Mouse (Mus musculus): ENCODE measurements around the gene Lyz2. TPM values are rescaled to one million over a fixed set of nuclear protein-coding genes. Genes with fewer than 3 reads are reported as not detected.
"Not testable (repeated sequence)": the region's sequence is repeated elsewhere in the genome, so short reads cannot be mapped to it uniquely, and the experiment has no call there.

The Lyz2 gene
- polyA plus RNA-seq, 1 experiment from 2014 or later: 31.6 TPM

DNA sequence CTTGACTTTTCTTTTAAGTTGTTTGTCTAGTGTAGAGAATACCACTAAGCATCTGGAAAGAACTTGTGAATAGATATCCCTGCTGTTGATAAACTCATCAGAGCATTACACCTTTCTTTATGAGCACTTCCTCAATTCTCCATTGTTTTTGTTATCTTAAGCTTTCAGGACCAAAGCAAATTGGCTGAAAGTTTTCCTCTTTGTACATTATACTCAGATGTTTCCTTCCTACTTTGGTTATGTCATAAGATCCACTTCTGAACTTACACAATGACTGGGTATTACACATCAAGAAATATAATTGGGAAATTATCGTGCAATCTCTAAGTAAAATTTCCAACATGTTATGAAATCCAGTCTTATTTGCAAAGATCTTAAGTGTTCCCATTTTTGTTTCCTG is 19.6 kb upstream of the Lyz2 start:
- H3K27me3 ChIP-seq (ENCODE audit: control insufficient read depth, insufficient read depth, low read length): no peaks in the 10 kb centered on the region
- WGBS: 92% methylated on average over 1 of the region's 1 CpGs
- no peak overlapping the region for H3K4me3 ChIP-seq (replicated peaks; ENCODE audit: low read depth, low read length)
- H3K9ac ChIP-seq (replicated peaks; ENCODE audit: low read length): no peak overlapping the region
- no peaks in the 10 kb centered on the region for H3K36me3 ChIP-seq (ENCODE audit: control insufficient read depth, insufficient read depth, low read length)
- H3K27ac ChIP-seq (replicated peaks; ENCODE audit: low read depth, low read length): no peak overlapping the region
- H3K4me1 ChIP-seq (ENCODE audit: control insufficient read depth, insufficient read depth, low read length): no peaks in the 10 kb centered on the region
- DNase-seq (no peak), ATAC-seq (ENCODE audit: low FRiP score, low TSS enrichment) (no peak)
- no peaks in the 10 kb centered on the region for H3K9me3 ChIP-seq (ENCODE audit: control insufficient read depth, low read length)
- no peak overlapping the region for H3K4me2 ChIP-seq (ENCODE audit: low read length)

DNA sequence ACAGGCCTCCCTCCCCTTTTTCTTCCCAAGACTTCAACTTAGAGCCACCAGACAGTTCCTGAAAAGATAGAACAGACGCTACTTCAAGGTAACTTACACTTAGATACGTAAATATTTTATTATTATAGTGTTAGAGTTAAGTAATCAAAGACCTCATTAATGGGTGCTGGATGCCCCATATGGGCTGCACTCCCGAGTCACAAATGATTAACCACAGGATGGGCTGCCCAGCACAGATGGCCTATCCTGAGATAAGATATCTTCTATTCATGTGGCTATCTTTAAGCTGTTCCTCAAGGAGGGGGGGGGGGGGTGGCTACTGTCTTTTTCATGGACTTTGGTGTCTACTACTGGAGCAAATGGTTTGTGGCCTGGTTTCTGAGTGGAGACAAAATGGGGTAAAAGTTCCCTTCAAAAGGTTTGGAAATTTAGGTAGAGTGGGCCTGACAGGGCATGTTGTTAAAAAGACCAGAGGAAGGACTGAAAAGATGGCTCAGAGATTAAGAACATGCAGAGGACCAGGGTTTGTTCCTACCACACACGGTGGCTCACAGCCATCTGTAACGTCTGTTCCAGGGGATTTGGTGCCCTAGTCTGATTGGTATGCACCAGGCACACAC is 17.9 kb upstream of the Lyz2 start:
- WGBS: 86% methylated on average over 5 of the region's 5 CpGs
- Histone ChIP-seq H3K9me3 (ENCODE audit: control insufficient read depth, low read length) (no peaks in the 10 kb centered on the region), H3K4me2 (ENCODE audit: low read length) (no peak overlapping the region), H3K4me3 (replicated peaks; ENCODE audit: low read depth, low read length) (no peak overlapping the region), H3K27me3 (ENCODE audit: control insufficient read depth, insufficient read depth, low read length) (no peaks in the 10 kb centered on the region), H3K9ac (replicated peaks; ENCODE audit: low read length) (no peak overlapping the region), H3K36me3 (ENCODE audit: control insufficient read depth, insufficient read depth, low read length) (no peaks in the 10 kb centered on the region), H3K27ac (replicated peaks; ENCODE audit: low read depth, low read length) (no peak overlapping the region), H3K4me1 (ENCODE audit: control insufficient read depth, insufficient read depth, low read length) (no peaks in the 10 kb centered on the region)
- ATAC-seq (ENCODE audit: low FRiP score, low TSS enrichment): no peak
- DNase-seq: no peak

DNA sequence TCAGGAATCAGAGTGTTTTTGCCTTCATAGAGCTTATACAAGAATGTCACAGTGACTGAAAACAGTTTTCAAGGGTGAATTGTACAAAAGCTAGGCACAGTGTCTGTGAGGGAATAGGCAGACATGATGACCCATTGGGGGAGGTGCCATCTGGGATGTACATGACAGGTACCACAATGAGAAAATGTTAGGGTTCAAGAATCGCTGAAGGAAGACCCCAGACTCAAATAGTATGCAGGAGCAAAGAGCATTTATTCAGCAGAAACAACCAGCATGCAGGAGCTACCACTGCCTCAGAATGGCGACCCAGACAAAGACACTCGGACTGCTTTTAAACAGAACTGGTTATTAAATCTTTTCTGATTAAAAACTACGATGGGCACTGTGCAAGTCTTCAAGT is 17.0 kb upstream of the Lyz2 start:
- Histone ChIP-seq H3K27ac (replicated peaks; ENCODE audit: low read depth, low read length) (no peak overlapping the region), H3K9ac (replicated peaks; ENCODE audit: low read length) (no peak overlapping the region), H3K27me3 (ENCODE audit: control insufficient read depth, insufficient read depth, low read length) (no peaks in the 10 kb centered on the region), H3K9me3 (ENCODE audit: control insufficient read depth, low read length) (no peaks in the 10 kb centered on the region), H3K4me3 (replicated peaks; ENCODE audit: low read depth, low read length) (no peak overlapping the region), H3K36me3 (ENCODE audit: control insufficient read depth, insufficient read depth, low read length) (no peaks in the 10 kb centered on the region), H3K4me2 (ENCODE audit: low read length) (no peak overlapping the region), H3K4me1 (ENCODE audit: control insufficient read depth, insufficient read depth, low read length) (no peaks in the 10 kb centered on the region)
- 91% methylated on average over 4 of the region's 4 CpGs for WGBS
- ATAC-seq (ENCODE audit: low FRiP score, low TSS enrichment) (no peak), DNase-seq (no peak)

DNA sequence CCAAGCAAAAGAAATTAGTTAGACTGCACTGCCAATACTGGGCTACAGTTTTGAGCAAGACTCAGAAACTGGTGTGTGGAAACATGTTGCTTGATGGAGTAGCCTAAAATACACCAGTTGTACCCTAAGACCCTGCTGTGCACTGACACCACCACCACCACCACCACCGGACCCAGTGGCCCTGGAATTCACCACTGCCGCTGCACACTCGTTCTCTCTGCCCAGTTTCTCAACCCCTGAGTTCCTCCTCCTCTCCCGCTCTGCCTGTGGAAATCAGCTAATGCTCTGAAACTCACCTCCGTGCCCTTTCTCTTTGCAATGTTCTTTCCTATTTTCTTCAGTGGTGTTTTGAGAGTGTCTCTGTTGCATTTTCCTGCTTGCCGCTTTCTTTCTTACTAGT is 16.2 kb upstream of the Lyz2 start:
- DNase-seq (no peak), ATAC-seq (ENCODE audit: low FRiP score, low TSS enrichment) (no peak)
- H3K4me2 ChIP-seq (ENCODE audit: low read length): no peak overlapping the region
- H3K27me3 ChIP-seq (ENCODE audit: control insufficient read depth, insufficient read depth, low read length): no peaks in the 10 kb centered on the region
- no peaks in the 10 kb centered on the region for H3K36me3 ChIP-seq (ENCODE audit: control insufficient read depth, insufficient read depth, low read length)
- no peak overlapping the region for H3K4me3 ChIP-seq (replicated peaks; ENCODE audit: low read depth, low read length)
- no peak overlapping the region for H3K27ac ChIP-seq (replicated peaks; ENCODE audit: low read depth, low read length)
- no peaks in the 10 kb centered on the region for H3K9me3 ChIP-seq (ENCODE audit: control insufficient read depth, low read length)
- no peaks in the 10 kb centered on the region for H3K4me1 ChIP-seq (ENCODE audit: control insufficient read depth, insufficient read depth, low read length)
- 90% methylated on average over 6 of the region's 6 CpGs for WGBS
- H3K9ac ChIP-seq (replicated peaks; ENCODE audit: low read length): no peak overlapping the region

DNA sequence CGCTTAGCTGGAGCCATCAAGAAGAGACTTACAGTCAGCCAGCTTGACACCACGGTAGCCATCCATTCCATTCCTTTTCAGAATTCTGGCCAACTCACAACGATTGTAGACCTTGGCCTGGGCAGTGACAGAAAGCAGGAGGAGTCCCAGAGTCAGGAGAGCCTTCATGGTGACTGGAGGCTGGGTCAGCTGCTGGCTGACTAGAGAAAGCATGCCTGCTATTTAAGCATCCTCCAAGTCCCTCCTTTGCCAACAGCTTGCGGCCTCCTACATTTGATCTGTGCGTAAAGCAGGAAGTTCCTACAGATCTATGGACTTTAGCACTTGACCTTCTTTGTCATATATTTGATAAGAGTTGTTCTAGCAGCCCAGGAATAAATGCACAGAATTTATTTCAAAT is 10.6 kb upstream of the Lyz2 start, which contains the start of gene Lyz1:
Lyz1 (minus strand) TSS at position 198 of the 400 bp plus-strand sequence.
- no peak within 1 kb of the TSS for H3K27ac ChIP-seq (replicated peaks; ENCODE audit: low read depth, low read length)
- H3K4me3 ChIP-seq (replicated peaks; ENCODE audit: low read depth, low read length): no peak within 1 kb of the TSS
- DNase-seq (no peak), ATAC-seq (ENCODE audit: low FRiP score, low TSS enrichment) (no peak)
- no peaks in the 10 kb centered on the region for H3K9me3 ChIP-seq (ENCODE audit: control insufficient read depth, low read length)
- H3K4me2 ChIP-seq (ENCODE audit: low read length): no peak within 1 kb of the TSS
- 71% methylated on average over 5 of the region's 5 CpGs for WGBS
- H3K4me1 ChIP-seq (ENCODE audit: control insufficient read depth, insufficient read depth, low read length): no peaks in the 10 kb centered on the region
- H3K36me3 ChIP-seq (ENCODE audit: control insufficient read depth, insufficient read depth, low read length): no peaks in the 10 kb centered on the region
- H3K27me3 ChIP-seq (ENCODE audit: control insufficient read depth, insufficient read depth, low read length): no peaks in the 10 kb centered on the region
- H3K9ac ChIP-seq (replicated peaks; ENCODE audit: low read length): no peak within 1 kb of the TSS

DNA sequence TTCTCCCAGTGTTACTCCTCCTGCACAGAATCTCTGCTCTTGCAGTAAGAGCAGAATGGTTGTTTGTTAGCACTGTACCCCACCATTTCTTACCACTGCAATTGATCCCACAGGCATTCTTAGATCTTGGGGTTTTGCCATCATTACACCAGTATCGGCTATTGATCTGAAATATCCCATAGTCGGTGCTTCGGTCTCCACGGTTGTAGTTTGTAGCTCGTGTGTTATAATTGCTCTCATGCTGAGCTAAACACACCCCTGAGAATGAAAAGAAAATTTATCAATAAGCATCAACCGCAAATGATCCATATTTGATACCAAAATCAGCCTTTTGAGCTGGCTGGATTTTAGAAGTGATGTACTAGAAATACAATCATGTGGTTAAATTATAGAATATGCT is 8.8 kb upstream of the Lyz2 start:
- H3K36me3 ChIP-seq (ENCODE audit: control insufficient read depth, insufficient read depth, low read length); H3K9ac ChIP-seq (replicated peaks; ENCODE audit: low read length); H3K4me1 ChIP-seq (ENCODE audit: control insufficient read depth, insufficient read depth, low read length); H3K9me3 ChIP-seq (ENCODE audit: control insufficient read depth, low read length); H3K4me2 ChIP-seq (ENCODE audit: low read length); ATAC-seq (ENCODE audit: low FRiP score, low TSS enrichment); H3K27me3 ChIP-seq (ENCODE audit: control insufficient read depth, insufficient read depth, low read length); DNase-seq; H3K4me3 ChIP-seq (replicated peaks; ENCODE audit: low read depth, low read length); H3K27ac ChIP-seq (replicated peaks; ENCODE audit: low read depth, low read length): not testable (repeated sequence)
- WGBS: 91% methylated on average over 6 of the region's 6 CpGs

DNA sequence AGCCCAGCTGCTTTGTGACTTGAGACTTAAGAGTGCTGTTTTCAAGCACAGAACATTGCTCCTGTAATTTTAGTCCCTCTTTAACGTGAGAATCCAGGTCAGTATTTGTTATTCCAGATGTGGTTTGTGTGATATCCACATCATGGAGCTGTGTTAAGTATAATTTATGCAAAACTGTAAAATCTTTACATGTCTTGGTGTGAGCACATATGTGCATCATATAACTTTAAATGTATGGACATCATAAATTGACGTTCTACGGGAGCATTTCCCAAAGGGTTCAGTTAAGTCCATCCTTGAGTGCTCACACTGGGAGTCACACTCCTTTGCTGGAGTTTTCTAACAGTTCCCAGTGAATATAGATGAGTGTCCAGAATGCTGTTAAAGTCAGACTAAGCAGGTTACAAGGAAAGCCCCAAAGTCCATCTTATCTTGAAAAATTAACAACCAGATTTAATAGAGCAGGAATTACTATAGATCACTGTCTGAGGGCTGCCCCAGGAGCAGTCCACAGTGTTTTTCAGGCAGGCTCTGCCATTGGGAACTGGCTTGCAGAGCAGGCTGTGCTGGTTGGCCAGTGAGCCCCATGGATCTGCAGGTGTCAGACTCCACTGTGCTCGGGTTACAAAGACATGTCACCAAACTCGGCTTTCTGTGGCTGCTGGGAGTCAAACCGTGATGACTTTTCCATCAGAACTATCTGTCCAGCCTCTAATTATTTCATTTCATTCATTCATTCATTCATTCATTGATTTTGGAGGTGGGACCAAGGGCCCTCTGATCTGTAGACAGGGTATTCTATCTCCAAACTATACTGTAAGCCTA is 8.1 kb upstream of the Lyz2 start:
- H3K27ac ChIP-seq (replicated peaks; ENCODE audit: low read depth, low read length): no peak overlapping the region
- H3K4me3 ChIP-seq (replicated peaks; ENCODE audit: low read depth, low read length): no peak overlapping the region
- DNase-seq (no peak), ATAC-seq (ENCODE audit: low FRiP score, low TSS enrichment) (no peak)
- WGBS: 59% methylated on average over 6 of the region's 6 CpGs
- H3K9ac ChIP-seq (replicated peaks; ENCODE audit: low read length): no peak overlapping the region
- no peaks in the 10 kb centered on the region for H3K9me3 ChIP-seq (ENCODE audit: control insufficient read depth, low read length)
- H3K27me3 ChIP-seq (ENCODE audit: control insufficient read depth, insufficient read depth, low read length): no peaks in the 10 kb centered on the region
- H3K4me2 ChIP-seq (ENCODE audit: low read length): no peak overlapping the region
- H3K4me1 ChIP-seq (ENCODE audit: control insufficient read depth, insufficient read depth, low read length): no peaks in the 10 kb centered on the region
- H3K36me3 ChIP-seq (ENCODE audit: control insufficient read depth, insufficient read depth, low read length): no peaks in the 10 kb centered on the region

DNA sequence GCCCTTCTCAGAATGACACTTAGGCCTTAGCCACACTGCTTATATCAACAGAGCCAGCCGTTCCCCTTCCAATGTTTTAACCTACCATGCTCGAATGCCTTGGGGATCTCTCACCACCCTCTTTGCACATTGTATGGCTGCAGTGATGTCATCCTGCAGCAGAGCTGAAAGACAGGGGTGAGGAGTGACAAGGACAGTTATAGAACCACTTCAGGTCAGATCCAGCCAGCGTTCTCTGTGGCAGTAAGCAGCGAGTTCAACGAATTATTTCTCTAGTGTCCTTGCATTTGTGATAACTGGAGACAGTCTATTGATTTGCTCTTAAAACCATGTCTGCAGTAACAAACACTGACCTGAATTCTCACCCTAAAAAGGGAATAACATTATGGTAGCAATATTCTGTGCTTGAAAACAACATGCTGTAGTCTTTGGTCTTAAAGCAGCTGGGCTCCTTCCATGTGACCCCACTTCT is 6.9 kb upstream of the Lyz2 start:
- DNase-seq: not testable (repeated sequence)

More for the DNA sequence above, 6.9 kb upstream of the Lyz2 start:
- ATAC-seq (ENCODE audit: low FRiP score, low TSS enrichment); H3K27me3 ChIP-seq (ENCODE audit: control insufficient read depth, insufficient read depth, low read length); H3K36me3 ChIP-seq (ENCODE audit: control insufficient read depth, insufficient read depth, low read length); H3K9me3 ChIP-seq (ENCODE audit: control insufficient read depth, low read length); H3K27ac ChIP-seq (replicated peaks; ENCODE audit: low read depth, low read length); H3K4me3 ChIP-seq (replicated peaks; ENCODE audit: low read depth, low read length); H3K9ac ChIP-seq (replicated peaks; ENCODE audit: low read length); H3K4me2 ChIP-seq (ENCODE audit: low read length); H3K4me1 ChIP-seq (ENCODE audit: control insufficient read depth, insufficient read depth, low read length): not testable (repeated sequence)
- 77% methylated on average over 5 of the region's 5 CpGs for WGBS

All from midbrain, embryonic 14.5 days (tissue).